Comparison of ENCODE assay signal across 11 mouse cellular contexts in genomic region chr16:35564246-35564905, GRCm38 (mm10). TPM values are rescaled to one million over a fixed set of nuclear protein-coding genes. Genes with fewer than 3 reads are reported as not detected.
DNase-seq lines count a peak whose midpoint lies in the region; ATAC-seq and TF ChIP-seq lines count a peak whose summit lies in the region.
"Had no signal": no experiment of that assay in that cellular context is flagged by ENCODE, and none has a peak within 500 bp of the region (broad histone marks: within the 10 kb centered on the region; RNA-seq: fewer than 3 reads in every experiment).

No protein-coding gene starts in this region.

- no peak for DNase-seq in heart, adult 2 months
- DNase-seq in limb, embryonic 14.5 days (ENCODE audit: low spot score) = peak; percentile 55
- no peak for DNase-seq in left cerebral cortex, adult 8-10 months (ENCODE audit: low spot score in 2 of 2)
- DNase-seq: gastrocnemius, postnatal 10 days; kidney, postnatal 25 days had no signal

- H3K36me3 ChIP-seq in heart, embryonic 12.5 days = no peaks in the 10 kb centered on the region
- H3K36me3 ChIP-seq in heart, adult 2 months (ENCODE audit: control insufficient read depth, insufficient read depth, low read length) = no peaks in the 10 kb centered on the region
- H3K36me3 ChIP-seq in ES-Bruce4 (ENCODE audit: control insufficient read depth, insufficient read depth, low read length, poor library complexity, severe bottlenecking) = no peaks in the 10 kb centered on the region
- no peaks in the 10 kb centered on the region for H3K36me3 ChIP-seq in forebrain, embryonic 12.5 days (replicated peaks)
- H3K36me3 ChIP-seq in limb, embryonic 14.5 days (ENCODE audit: control insufficient read depth, insufficient read depth, low read length) = no peaks in the 10 kb centered on the region
- H3K36me3 ChIP-seq: liver, embryonic 15.5 days had no signal

- peak overlapping the region; percentile 22; the same call in 1 of the 2 replicates for H3K4me2 ChIP-seq in heart, embryonic 12.5 days
- H3K4me2 ChIP-seq in forebrain, embryonic 12.5 days = peak overlapping the region; percentile 40
- no peak overlapping the region for H3K4me2 ChIP-seq in limb, embryonic 14.5 days (replicated peaks; ENCODE audit: low read depth, low read length, severe bottlenecking)
- H3K4me2 ChIP-seq: liver, embryonic 15.5 days had no signal

- H3K27ac ChIP-seq in heart, embryonic 12.5 days (ENCODE audit: poor library complexity, severe bottlenecking) = no peak overlapping the region
- no peak overlapping the region for H3K27ac ChIP-seq in heart, adult 2 months
- H3K27ac ChIP-seq in ES-Bruce4 (ENCODE audit: insufficient read depth, low read length) = no peak overlapping the region
- H3K27ac ChIP-seq in forebrain, embryonic 12.5 days = peak overlapping the region; percentile 90
- no peak overlapping the region for H3K27ac ChIP-seq in limb, embryonic 14.5 days (replicated peaks; ENCODE audit: low read depth, low read length)
- H3K27ac ChIP-seq: liver, embryonic 15.5 days had no signal

- WGBS in heart, embryonic 12.5 days = 61% methylated on average over 22 of the region's 22 CpGs
- 63% methylated on average over 22 of the region's 22 CpGs for WGBS in heart, adult 2 months
- 47% methylated on average over 22 of the region's 22 CpGs for WGBS in forebrain, embryonic 12.5 days
- 57% methylated on average over 22 of the region's 22 CpGs for WGBS in limb, embryonic 14.5 days

- no peak overlapping the region for H3K4me3 ChIP-seq in heart, embryonic 12.5 days
- H3K4me3 ChIP-seq in heart, adult 2 months = no peak overlapping the region
- no peak overlapping the region for H3K4me3 ChIP-seq in ES-Bruce4 (ENCODE audit: low read depth, low read length)
- no peak overlapping the region for H3K4me3 ChIP-seq in forebrain, embryonic 12.5 days (replicated peaks)
- no peak overlapping the region for H3K4me3 ChIP-seq in limb, embryonic 14.5 days (replicated peaks; ENCODE audit: low read length)
- H3K4me3 ChIP-seq: liver, embryonic 15.5 days had no signal

- 0 out of 2 replicates have a peak, but pooled peaks cover 4% of the 10 kb centered on the region for H3K27me3 ChIP-seq in heart, embryonic 12.5 days (replicated peaks)
- H3K27me3 ChIP-seq in heart, adult 2 months (ENCODE audit: control insufficient read depth, insufficient read depth, low read length) = no peaks in the 10 kb centered on the region
- H3K27me3 ChIP-seq in ES-Bruce4 (ENCODE audit: control insufficient read depth, insufficient read depth, low read length, poor library complexity, severe bottlenecking) = no peaks in the 10 kb centered on the region
- no peaks in the 10 kb centered on the region for H3K27me3 ChIP-seq in forebrain, embryonic 12.5 days
- no peaks in the 10 kb centered on the region for H3K27me3 ChIP-seq in limb, embryonic 14.5 days (ENCODE audit: control insufficient read depth, insufficient read depth, low read length)
- H3K27me3 ChIP-seq: liver, embryonic 15.5 days had no signal

- ATAC-seq in heart, embryonic 12.5 days (ENCODE audit: insufficient number of reproducible peaks, low FRiP score) = no peak
- peak; percentile 90 for ATAC-seq in forebrain, embryonic 12.5 days (ENCODE audit: low FRiP score)
- 0 out of 2 replicates have a peak, but pooled peaks have one; percentile 55 for ATAC-seq in limb, embryonic 14.5 days (ENCODE audit: low FRiP score, low read depth)
- ATAC-seq in megakaryocyte progenitor cell, adult 5-6 weeks (replicated peaks; ENCODE audit: poor library complexity) = no peak
- no peak for ATAC-seq in erythroblast, adult 5-6 weeks (replicated peaks; ENCODE audit: low FRiP score, poor library complexity, severe bottlenecking)

- no peaks in the 10 kb centered on the region for H3K79me2 ChIP-seq in heart, adult 2 months (replicated peaks; ENCODE audit: control insufficient read depth, insufficient read depth, low read length)

- H3K9me3 ChIP-seq in heart, embryonic 12.5 days (replicated peaks) = no peaks in the 10 kb centered on the region
- no peaks in the 10 kb centered on the region for H3K9me3 ChIP-seq in ES-Bruce4 (replicated peaks; ENCODE audit: control insufficient read depth, insufficient read depth, low read length, poor library complexity, severe bottlenecking)
- H3K9me3 ChIP-seq in forebrain, embryonic 12.5 days = no peaks in the 10 kb centered on the region
- no peaks in the 10 kb centered on the region for H3K9me3 ChIP-seq in limb, embryonic 14.5 days (ENCODE audit: control insufficient read depth, low read length)
- H3K9me3 ChIP-seq: liver, embryonic 15.5 days had no signal

- H3K4me1 ChIP-seq in heart, embryonic 12.5 days (replicated peaks) = peaks cover 6% of the 10 kb centered on the region; the same call in 1 of the 2 replicates
- no peaks in the 10 kb centered on the region for H3K4me1 ChIP-seq in heart, adult 2 months (ENCODE audit: control insufficient read depth, insufficient read depth, low read length)
- no peaks in the 10 kb centered on the region for H3K4me1 ChIP-seq in ES-Bruce4 (ENCODE audit: control insufficient read depth, insufficient read depth, low read length)
- peaks cover 61% of the 10 kb centered on the region for H3K4me1 ChIP-seq in forebrain, embryonic 12.5 days
- peaks cover 10% of the 10 kb centered on the region for H3K4me1 ChIP-seq in limb, embryonic 14.5 days (ENCODE audit: control insufficient read depth, insufficient read depth, low read length)
- H3K4me1 ChIP-seq: liver, embryonic 15.5 days had no signal

- no peak for TF ChIP-seq POLR2A in heart, adult 2 months (IDR thresholded peaks at IDR 0.05; ENCODE audit: insufficient read depth, low read depth, low read length)
- TF ChIP-seq POLR2A in ES-Bruce4 (IDR thresholded peaks at IDR 0.05; ENCODE audit: insufficient read depth, low read length) = no peak
- TF ChIP-seq POLR2A in limb, embryonic 14.5 days (IDR thresholded peaks at IDR 0.05; ENCODE audit: borderline replicate concordance, extremely low read depth, insufficient read depth, insufficient read length) = no peak

- TF ChIP-seq CTCF in heart, adult 2 months (IDR thresholded peaks at IDR 0.05) = no peak
- TF ChIP-seq CTCF in ES-Bruce4 (IDR thresholded peaks at IDR 0.05; ENCODE audit: low read depth, low read length) = no peak

- H3K9ac ChIP-seq in heart, embryonic 12.5 days = no peak overlapping the region
- no peak overlapping the region for H3K9ac ChIP-seq in heart, adult 2 months (ENCODE audit: low read depth, low read length)
- no peak overlapping the region for H3K9ac ChIP-seq in ES-Bruce4 (ENCODE audit: low read depth, poor library complexity, severe bottlenecking)
- H3K9ac ChIP-seq in forebrain, embryonic 12.5 days = 0 out of 2 replicates have a peak overlapping the region, but pooled peaks have one; percentile 7
- no peak overlapping the region for H3K9ac ChIP-seq in limb, embryonic 14.5 days (ENCODE audit: low read depth, low read length, severe bottlenecking)
- H3K9ac ChIP-seq: liver, embryonic 15.5 days had no signal

- TF ChIP-seq EP300 in heart, adult 2 months (IDR thresholded peaks at IDR 0.05; ENCODE audit: insufficient read depth, low read depth, low read length) = no peak
- TF ChIP-seq EP300 in ES-Bruce4 (IDR thresholded peaks at IDR 0.05; ENCODE audit: insufficient read depth, low read depth, low read length) = 0 out of 2 replicates have a peak, but pooled peaks have one; percentile 22

- intact Hi-C loops in heart, adult 2 months (cut with DNase I) = no loop called here

RNA-seq across cellular contexts. Expression of gene Sema5b, which starts 23.4 kb away (rescaled TPM):
- 2.7 and 3.2 TPM in 2 replicates for polyA plus RNA-seq in heart, embryonic 12.5 days (2016; fragmentation: Nextera tagmentation; extraction: Ambion mirVana)
- total RNA-seq in heart, adult 2 months (2021) = 1 to 10 TPM; 1.8 to 3.0 TPM
- 0.23 and 1.5 TPM in 2 replicates for polyA plus RNA-seq in heart, adult 2 months (2012; rRNA removed)
- polyA plus RNA-seq in ES-Bruce4 (2011; ENCODE audit: insufficient read depth, insufficient read length, low read depth, missing spikeins) = 1.6 and 4.3 TPM in 2 replicates
- polyA plus RNA-seq in forebrain, embryonic 12.5 days (2016; fragmentation: Nextera tagmentation; extraction: Ambion mirVana) = 55.7 and 59.5 TPM in 2 replicates
- polyA plus RNA-seq in limb, embryonic 14.5 days (2012; rRNA removed) = 17.4 and 19.5 TPM in 2 replicates
- polyA plus RNA-seq in limb, embryonic 14.5 days (2014; fragmentation: Nextera tagmentation; extraction: Ambion mirVana) = 4.2 and 5.4 TPM in 2 replicates
- not detected in 2 replicates for total RNA-seq in megakaryocyte progenitor cell, adult 5-6 weeks (2015)
- not detected in 2 replicates for total RNA-seq in megakaryocyte progenitor cell, adult 5-6 weeks (2017)
- not detected in 2 replicates for total RNA-seq in erythroblast, adult 5-6 weeks (2015; ENCODE audit: low replicate concordance)
- not detected in 2 replicates for total RNA-seq in erythroblast, adult 5-6 weeks (2017; ENCODE audit: low replicate concordance)
- 10 to 100 TPM; 15.2 to 20.7 (median 16.1) TPM for total RNA-seq in left cerebral cortex, adult 8-10 months (2022)

Comparison
In these comparisons a context has a peak if more than half of its experiments do, and no peak if none do; other contexts are left out.
1. ATAC-seq: peak in forebrain, embryonic 12.5 days (single experiment) and limb, embryonic 14.5 days (single experiment); none in heart, embryonic 12.5 days (single experiment), megakaryocyte progenitor cell, adult 5-6 weeks (single experiment) and erythroblast, adult 5-6 weeks (single experiment).